Mouse (Mus musculus) testis, postnatal 10 days (tissue): ENCODE measurements at regions not wholly inside any gene's neighbourhood (a gene's known extent, or its start where the extent isn't known, plus 50 kb on each side); places are given as distances from the start of the nearest gene placed in this dataset.

Experiments
- DNase-seq: peaks from one replicate; pipeline ENCODE4 v3.0.0; 2021; ENCODE audit warnings: low spot score

GRCm38 (mm10) chr1:142055207-142055606, 1585.3 kb upstream of the B3galt2 start:
- DNase-seq: no peak
